In genomic region chr1:185183591-185184330, GRCm38 (mm10) we compare ENCODE assay signal across 11 mouse cellular contexts. TPM values are rescaled to one million over a fixed set of nuclear protein-coding genes. Genes with fewer than 3 reads are reported as not detected.
A peak's percentile ranks its signal among the peaks of the same experiment; 100 is the strongest.
DNase-seq lines count a peak whose midpoint lies in the region; ATAC-seq and TF ChIP-seq lines count a peak whose summit lies in the region.
"Had no signal": no experiment of that assay in that cellular context is flagged by ENCODE, and none has a peak within 500 bp of the region (broad histone marks: within the 10 kb centered on the region; RNA-seq: fewer than 3 reads in every experiment).

No protein-coding gene starts in this region.

- peak; percentile 62; the same call in 1 of the 2 replicates for ATAC-seq in lung, embryonic 14.5 days (ENCODE audit: insufficient read depth)
- no peak for ATAC-seq in embryonic facial prominence, embryonic 13.5 days (ENCODE audit: insufficient number of reproducible peaks, insufficient read depth, low FRiP score, low TSS enrichment, low read depth)
- ATAC-seq in neural tube, embryonic 13.5 days (ENCODE audit: low read depth) = no peak
- no peak for ATAC-seq in forebrain, embryonic 12.5 days (ENCODE audit: low FRiP score)
- no peak for ATAC-seq in forebrain, embryonic 16.5 days

- H3K27me3 ChIP-seq in lung, embryonic 14.5 days (ENCODE audit: insufficient read depth, low read length) = no peaks in the 10 kb centered on the region
- no peaks in the 10 kb centered on the region for H3K27me3 ChIP-seq in embryonic facial prominence, embryonic 13.5 days
- H3K27me3 ChIP-seq in limb, embryonic 10.5 days (ENCODE audit: low read depth, poor library complexity, severe bottlenecking) = no peaks in the 10 kb centered on the region
- H3K27me3 ChIP-seq in neural tube, embryonic 13.5 days = no peaks in the 10 kb centered on the region
- no peaks in the 10 kb centered on the region for H3K27me3 ChIP-seq in forebrain, embryonic 12.5 days
- H3K27me3 ChIP-seq in heart, adult 2 months (ENCODE audit: control insufficient read depth, insufficient read depth, low read length) = no peaks in the 10 kb centered on the region
- H3K27me3 ChIP-seq in forebrain, embryonic 16.5 days (replicated peaks; ENCODE audit: control insufficient read depth, insufficient read depth, low read length) = no peaks in the 10 kb centered on the region
- H3K27me3 ChIP-seq: heart, embryonic 15.5 days had no signal

- H3K9me3 ChIP-seq in lung, embryonic 14.5 days (ENCODE audit: low read depth, low read length) = no peaks in the 10 kb centered on the region
- no peaks in the 10 kb centered on the region for H3K9me3 ChIP-seq in embryonic facial prominence, embryonic 13.5 days
- no peaks in the 10 kb centered on the region for H3K9me3 ChIP-seq in limb, embryonic 10.5 days (replicated peaks)
- no peaks in the 10 kb centered on the region for H3K9me3 ChIP-seq in neural tube, embryonic 13.5 days
- H3K9me3 ChIP-seq in forebrain, embryonic 12.5 days = no peaks in the 10 kb centered on the region
- no peaks in the 10 kb centered on the region for H3K9me3 ChIP-seq in forebrain, embryonic 16.5 days (ENCODE audit: control insufficient read depth, low read length)
- H3K9me3 ChIP-seq: heart, embryonic 15.5 days had no signal

- TF ChIP-seq CTCF in lung, embryonic 14.5 days (IDR thresholded peaks at IDR 0.05; ENCODE audit: low read depth) = no peak
- TF ChIP-seq CTCF in lung, adult 2 months (IDR thresholded peaks at IDR 0.05; ENCODE audit: insufficient read depth, low read length) = no peak
- TF ChIP-seq CTCF in heart, adult 2 months (IDR thresholded peaks at IDR 0.05) = no peak

- H3K4me3 ChIP-seq in lung, embryonic 14.5 days (ENCODE audit: low read depth, low read length) = no peak overlapping the region
- no peak overlapping the region for H3K4me3 ChIP-seq in lung, adult 2 months (replicated peaks; ENCODE audit: extremely low read depth, low read depth, low read length)
- no peak overlapping the region for H3K4me3 ChIP-seq in embryonic facial prominence, embryonic 13.5 days
- H3K4me3 ChIP-seq in limb, embryonic 10.5 days = no peak overlapping the region
- no peak overlapping the region for H3K4me3 ChIP-seq in neural tube, embryonic 13.5 days
- no peak overlapping the region for H3K4me3 ChIP-seq in forebrain, embryonic 12.5 days (replicated peaks)
- no peak overlapping the region for H3K4me3 ChIP-seq in heart, adult 2 months
- H3K4me3 ChIP-seq in forebrain, embryonic 16.5 days (replicated peaks; ENCODE audit: low read length) = no peak overlapping the region
- H3K4me3 ChIP-seq: erythroblast, embryonic 14.5 days; heart, embryonic 15.5 days had no signal

- H3K27ac ChIP-seq in lung, embryonic 14.5 days (ENCODE audit: low read depth) = no peak overlapping the region
- H3K27ac ChIP-seq in embryonic facial prominence, embryonic 13.5 days = no peak overlapping the region
- peak overlapping the region; percentile 46; the same call in 1 of the 2 replicates for H3K27ac ChIP-seq in limb, embryonic 10.5 days
- H3K27ac ChIP-seq in neural tube, embryonic 13.5 days (replicated peaks) = no peak overlapping the region
- H3K27ac ChIP-seq in forebrain, embryonic 12.5 days = no peak overlapping the region
- no peak overlapping the region for H3K27ac ChIP-seq in heart, adult 2 months
- H3K27ac ChIP-seq in forebrain, embryonic 16.5 days (ENCODE audit: low read length) = no peak overlapping the region
- H3K27ac ChIP-seq: heart, embryonic 15.5 days had no signal

- H3K9ac ChIP-seq in lung, embryonic 14.5 days = no peak overlapping the region
- no peak overlapping the region; the same call in 1 of the 2 replicates for H3K9ac ChIP-seq in embryonic facial prominence, embryonic 13.5 days
- no peak overlapping the region for H3K9ac ChIP-seq in neural tube, embryonic 13.5 days
- no peak overlapping the region for H3K9ac ChIP-seq in forebrain, embryonic 12.5 days
- H3K9ac ChIP-seq in heart, adult 2 months (ENCODE audit: low read depth, low read length) = no peak overlapping the region
- H3K9ac ChIP-seq in forebrain, embryonic 16.5 days (replicated peaks; ENCODE audit: low read depth, low read length) = no peak overlapping the region
- H3K9ac ChIP-seq: heart, embryonic 15.5 days had no signal

- WGBS in lung, embryonic 14.5 days = 51% methylated on average over 9 of the region's 9 CpGs
- WGBS in lung, adult 2 months = 62% methylated on average over 9 of the region's 9 CpGs
- WGBS in embryonic facial prominence, embryonic 13.5 days = 25% methylated on average over 9 of the region's 9 CpGs
- WGBS in limb, embryonic 10.5 days = 36% methylated on average over 9 of the region's 9 CpGs
- WGBS in neural tube, embryonic 13.5 days = 30% methylated on average over 9 of the region's 9 CpGs
- 45% methylated on average over 9 of the region's 9 CpGs for WGBS in forebrain, embryonic 12.5 days
- 64% methylated on average over 9 of the region's 9 CpGs for WGBS in heart, adult 2 months
- WGBS in forebrain, embryonic 16.5 days = 41% methylated on average over 9 of the region's 9 CpGs

- intact Hi-C loops in heart, adult 2 months (cut with DNase I) = no loop called here

- peak; percentile 71 for DNase-seq in lung, embryonic 14.5 days
- DNase-seq in lung, adult 2 months = no peak
- DNase-seq in limb, embryonic 10.5 days (ENCODE audit: low spot score) = peak; percentile 53
- no peak for DNase-seq in heart, adult 2 months
- DNase-seq: spleen, adult 18-20 months had no signal

- TF ChIP-seq EP300 in heart, adult 2 months (IDR thresholded peaks at IDR 0.05; ENCODE audit: insufficient read depth, low read depth, low read length) = no peak

- no peak overlapping the region for H3K4me2 ChIP-seq in lung, embryonic 14.5 days
- peak overlapping the region; percentile 36 for H3K4me2 ChIP-seq in embryonic facial prominence, embryonic 13.5 days
- 0 out of 2 replicates have a peak overlapping the region, but pooled peaks have one; percentile 1 for H3K4me2 ChIP-seq in neural tube, embryonic 13.5 days
- no peak overlapping the region for H3K4me2 ChIP-seq in forebrain, embryonic 12.5 days
- H3K4me2 ChIP-seq in forebrain, embryonic 16.5 days (ENCODE audit: low read length) = no peak overlapping the region
- H3K4me2 ChIP-seq: heart, embryonic 15.5 days had no signal

- H3K36me3 ChIP-seq in lung, embryonic 14.5 days (ENCODE audit: insufficient read depth) = no peaks in the 10 kb centered on the region
- H3K36me3 ChIP-seq in embryonic facial prominence, embryonic 13.5 days = no peaks in the 10 kb centered on the region
- H3K36me3 ChIP-seq in limb, embryonic 10.5 days = no peaks in the 10 kb centered on the region
- no peaks in the 10 kb centered on the region for H3K36me3 ChIP-seq in neural tube, embryonic 13.5 days
- no peaks in the 10 kb centered on the region for H3K36me3 ChIP-seq in forebrain, embryonic 12.5 days (replicated peaks)
- no peaks in the 10 kb centered on the region for H3K36me3 ChIP-seq in heart, adult 2 months (ENCODE audit: control insufficient read depth, insufficient read depth, low read length)
- no peaks in the 10 kb centered on the region for H3K36me3 ChIP-seq in forebrain, embryonic 16.5 days (ENCODE audit: control insufficient read depth, insufficient read depth)
- H3K36me3 ChIP-seq: heart, embryonic 15.5 days had no signal

- 0 out of 2 replicates have a peak, but pooled peaks cover 3% of the 10 kb centered on the region for H3K4me1 ChIP-seq in lung, embryonic 14.5 days (ENCODE audit: insufficient read depth)
- H3K4me1 ChIP-seq in lung, adult 2 months (ENCODE audit: control insufficient read depth, insufficient read depth, low read length) = no peaks in the 10 kb centered on the region
- H3K4me1 ChIP-seq in embryonic facial prominence, embryonic 13.5 days = peaks cover 13% of the 10 kb centered on the region
- peaks cover 12% of the 10 kb centered on the region for H3K4me1 ChIP-seq in limb, embryonic 10.5 days
- H3K4me1 ChIP-seq in neural tube, embryonic 13.5 days (replicated peaks) = peaks cover 17% of the 10 kb centered on the region
- H3K4me1 ChIP-seq in forebrain, embryonic 12.5 days = peaks cover 5% of the 10 kb centered on the region; the same call in 1 of the 2 replicates
- no peaks in the 10 kb centered on the region for H3K4me1 ChIP-seq in heart, adult 2 months (ENCODE audit: control insufficient read depth, insufficient read depth, low read length)
- no peaks in the 10 kb centered on the region for H3K4me1 ChIP-seq in forebrain, embryonic 16.5 days (replicated peaks; ENCODE audit: control insufficient read depth, insufficient read depth, low read length)
- H3K4me1 ChIP-seq: heart, embryonic 15.5 days had no signal

- H3K79me2 ChIP-seq in heart, adult 2 months (replicated peaks; ENCODE audit: control insufficient read depth, insufficient read depth, low read length) = no peaks in the 10 kb centered on the region

- no peak for TF ChIP-seq POLR2A in lung, adult 2 months (IDR thresholded peaks at IDR 0.05; ENCODE audit: borderline replicate concordance, extremely low read depth, low read depth, low read length)
- TF ChIP-seq POLR2A in heart, adult 2 months (IDR thresholded peaks at IDR 0.05; ENCODE audit: insufficient read depth, low read depth, low read length) = no peak

RNA-seq across cellular contexts. Expression of gene Rab3gap2, which starts 20.2 kb away (rescaled TPM):
- polyA plus RNA-seq in lung, embryonic 14.5 days (2014; fragmentation: Nextera tagmentation; extraction: Ambion mirVana) = 21.9 and 22.0 TPM in 2 replicates
- 16.2 and 20.3 TPM in 2 replicates for polyA plus RNA-seq in lung, adult 2 months (2012; rRNA removed)
- polyA plus RNA-seq in embryonic facial prominence, embryonic 13.5 days (2015; fragmentation: Nextera tagmentation; extraction: Ambion mirVana) = 20.9 and 22.3 TPM in 2 replicates
- polyA plus RNA-seq in limb, embryonic 10.5 days (2016; fragmentation: Nextera tagmentation; extraction: Ambion mirVana) = 17.7 and 20.6 TPM in 2 replicates
- 24.4 and 27.8 TPM in 2 replicates for polyA plus RNA-seq in neural tube, embryonic 13.5 days (2015; fragmentation: Nextera tagmentation; extraction: Ambion mirVana)
- 24.0 and 24.5 TPM in 2 replicates for polyA plus RNA-seq in forebrain, embryonic 12.5 days (2016; fragmentation: Nextera tagmentation; extraction: Ambion mirVana)
- total RNA-seq in heart, adult 2 months (2021) = 10 to 100 TPM; 19.9 to 20.2 TPM
- polyA plus RNA-seq in heart, adult 2 months (2012; rRNA removed) = 10.3 and 12.0 TPM in 2 replicates
- 29.0 and 30.2 TPM in 2 replicates for polyA plus RNA-seq in forebrain, embryonic 16.5 days (2015; fragmentation: Nextera tagmentation; extraction: Ambion mirVana)

Comparison
In these comparisons a context has a peak if more than half of its experiments do, and no peak if none do; other contexts are left out.
1. DNase-seq: peak in lung, embryonic 14.5 days (single experiment) and limb, embryonic 10.5 days (single experiment); none in lung, adult 2 months (single experiment) and heart, adult 2 months (0 of 2).
2. H3K4me2 ChIP-seq: peak in embryonic facial prominence, embryonic 13.5 days (single experiment) and neural tube, embryonic 13.5 days (single experiment); none in lung, embryonic 14.5 days (single experiment), forebrain, embryonic 12.5 days (single experiment) and forebrain, embryonic 16.5 days (single experiment).